Mouse (Mus musculus) spleen, adult 18-20 months (tissue): ENCODE data around the gene Ppp3r1.
A peak's percentile ranks its signal among the peaks of the same experiment; 100 is the strongest.
"Not testable (repeated sequence)": the region's sequence is repeated elsewhere in the genome, so short reads cannot be mapped to it uniquely, and the experiment has no call there.

ENCODE experiments used
- DNase-seq, 2 experiments: peaks; one replicate each; pipeline ENCODE4 v3.0.0; 2022; ENCODE audit warnings: mixed read lengths in 2 of 2

Gene Ppp3r1

GRCm38 (mm10) chr11:17200936-17201335, 41.9 kb downstream of the Ppp3r1 start:
- DNase-seq: no peak

GRCm38 (mm10) chr11:17202481-17202880, 43.4 kb downstream of the Ppp3r1 start:
- no peak for DNase-seq

GRCm38 (mm10) chr11:17211258-17212140, 52.4 kb downstream of the Ppp3r1 start, which contains the start of gene Pno1:
TSS of gene Pno1 (minus strand) at chr11:17211568.
- DNase-seq: peak; percentile 90

- no peak for DNase-seq
These were observed 53.1 kb downstream of the Ppp3r1 start for GRCm38 (mm10) chr11:17212141-17212495.

- DNase-seq: no peak
These were observed 53.9 kb downstream of the Ppp3r1 start for GRCm38 (mm10) chr11:17212903-17213509.

- DNase-seq: no peak
These were observed 56.4 kb downstream of the Ppp3r1 start for GRCm38 (mm10) chr11:17215475-17215874.

- DNase-seq: no peak
These were observed 62.1 kb downstream of the Ppp3r1 start for GRCm38 (mm10) chr11:17221126-17221525.

GRCm38 (mm10) chr11:17232792-17233191, 73.7 kb downstream of the Ppp3r1 start:
- DNase-seq: no peak

GRCm38 (mm10) chr11:17236449-17237037, 77.5 kb downstream of the Ppp3r1 start:
- no peak for DNase-seq

- not testable (repeated sequence) for DNase-seq
These were observed 79.5 kb downstream of the Ppp3r1 start for GRCm38 (mm10) chr11:17238598-17238997.

- DNase-seq: no peak
These were observed 89.7 kb downstream of the Ppp3r1 start for GRCm38 (mm10) chr11:17248715-17249114.
